Mouse (Mus musculus) MEL (cell line): Measurements from ENCODE around the gene Ly6g5b. TPM values are rescaled to one million over a fixed set of nuclear protein-coding genes. Genes with fewer than 3 reads are reported as not detected.

Experiments used
- DNase-seq: peaks from one replicate; pipeline ENCODE4 v3.0.0; 2011; ENCODE audit warnings: low read depth, low spot score
- H3K27ac ChIP-seq: 2 replicates; pipeline ENCODE4 v1.5.1; 2012; ENCODE audit warnings: low read depth, mild to moderate bottlenecking, control low read depth, low read length, moderate library complexity; ENCODE audit not compliant: control insufficient read depth
- H3K27me3 ChIP-seq, 2 experiments: fragments of 150-350 bp in 1 of 2; sonication (generic) in 1 of 2; 2 replicates each; pipeline ENCODE4 v1.6.1; 2012; ENCODE audit warnings: low read length in 2 of 2, mild to moderate bottlenecking in 2 of 2, improper control_type of control experiment in 1 of 2, moderate library complexity in 1 of 2; ENCODE audit not compliant: insufficient read depth in 2 of 2, control insufficient read depth in 1 of 2
- H3K36me3 ChIP-seq, 2 experiments: 2 replicates each; pipeline ENCODE4 v1.6.1; 2012 to 2014; ENCODE audit warnings: low read length in 2 of 2, improper control_type of control experiment in 1 of 2, inconsistent platforms in 1 of 2, mild to moderate bottlenecking in 1 of 2; ENCODE audit not compliant: insufficient read depth in 2 of 2, control insufficient read depth in 1 of 2
- H3K4me1 ChIP-seq, 2 experiments: fragments of 150-350 bp in 1 of 2; sonication (generic) in 1 of 2; 2 replicates each; pipeline ENCODE4 v1.6.1; 2012; ENCODE audit warnings: low read length in 2 of 2, improper control_type of control experiment in 1 of 2, mild to moderate bottlenecking in 1 of 2; ENCODE audit not compliant: insufficient read depth in 2 of 2, control insufficient read depth in 1 of 2
- H3K4me3 ChIP-seq, 2 experiments: fragments of 150-350 bp in 1 of 2; sonication (generic) in 1 of 2; 2 replicates each; pipeline ENCODE4 v1.5.1; 2012; ENCODE audit warnings: low read depth in 2 of 2, low read length in 2 of 2, mild to moderate bottlenecking in 2 of 2, moderate library complexity in 2 of 2, control low read depth in 1 of 2, improper control_type of control experiment in 1 of 2; ENCODE audit not compliant: control insufficient read depth in 1 of 2, insufficient read depth in 1 of 2
- H3K79me2 ChIP-seq: 2 replicates; pipeline ENCODE4 v1.6.1; 2012; ENCODE audit warnings: mild to moderate bottlenecking, low read length, moderate library complexity; ENCODE audit not compliant: control insufficient read depth, poor library complexity, insufficient read depth
- H3K9ac ChIP-seq: 2 replicates; pipeline ENCODE4 v1.6.1; 2012; ENCODE audit warnings: low read depth, mild to moderate bottlenecking, control low read depth, low read length, moderate library complexity; ENCODE audit not compliant: control insufficient read depth, poor library complexity, severe bottlenecking
- H3K9me3 ChIP-seq: fragments of 150-350 bp; sonication (generic); replicated peaks from 2 replicates; pipeline ENCODE4 v1.6.1; 2012; ENCODE audit warnings: mild to moderate bottlenecking, low read length, improper control_type of control experiment, moderate library complexity; ENCODE audit not compliant: insufficient read depth
- BHLHE40 ChIP-seq: IDR thresholded peaks from 2 replicates; pipeline ENCODE4 v1.6.1; 2012; ENCODE audit warnings: low read depth, mild to moderate bottlenecking, inconsistent platforms, low read length, improper control_type of control experiment, borderline replicate concordance
- CHD2 ChIP-seq: IDR thresholded peaks from 2 replicates; pipeline ENCODE4 v1.6.1; 2011; ENCODE audit warnings: low read length, improper control_type of control experiment
- EP300 ChIP-seq, 2 experiments: IDR thresholded peaks; 2 replicates each; pipeline ENCODE4 v1.6.1; 2011; ENCODE audit warnings: improper control_type of control experiment in 2 of 2, low read length in 2 of 2, low read depth in 1 of 2, mild to moderate bottlenecking in 1 of 2
- GABPA ChIP-seq: IDR thresholded peaks from 2 replicates; pipeline ENCODE4 v1.6.1; 2012; ENCODE audit warnings: low read depth, mild to moderate bottlenecking, inconsistent platforms, low read length, improper control_type of control experiment, moderate library complexity
- HCFC1 ChIP-seq: IDR thresholded peaks from 2 replicates; pipeline ENCODE4 v1.6.1; 2012; ENCODE audit warnings: low read depth, mild to moderate bottlenecking, inconsistent platforms, low read length, improper control_type of control experiment, moderate library complexity
- MAFK ChIP-seq: IDR thresholded peaks from 2 replicates; pipeline ENCODE4 v1.6.1; 2011; ENCODE audit warnings: low read depth, mild to moderate bottlenecking, low read length, improper control_type of control experiment, borderline replicate concordance
- MEF2A ChIP-seq: IDR thresholded peaks from 2 replicates; pipeline ENCODE4 v1.6.1; 2014; ENCODE audit warnings: low read depth, mild to moderate bottlenecking, inconsistent platforms, low read length, improper control_type of control experiment; ENCODE audit not compliant: poor library complexity, insufficient replicate concordance, severe bottlenecking; ENCODE audit errors: extremely low read depth
- MXI1 ChIP-seq: IDR thresholded peaks from 2 replicates; pipeline ENCODE4 v1.6.1; 2011; ENCODE audit warnings: mild to moderate bottlenecking, low read depth, low read length, improper control_type of control experiment
- MYB ChIP-seq: IDR thresholded peaks from 2 replicates; pipeline ENCODE4 v1.6.1; 2011; ENCODE audit warnings: mild to moderate bottlenecking, low read depth, low read length, improper control_type of control experiment
- POLR2A ChIP-seq, 2 experiments: IDR thresholded peaks; 2 replicates each; pipeline ENCODE4 v1.6.1; 2011 to 2012; ENCODE audit warnings: low read length in 2 of 2, mild to moderate bottlenecking in 2 of 2, control low read depth in 1 of 2, improper control_type of control experiment in 1 of 2, low read depth in 1 of 2, moderate library complexity in 1 of 2; ENCODE audit not compliant: control insufficient read depth in 1 of 2, insufficient read depth in 1 of 2, poor library complexity in 1 of 2
- RAD21 ChIP-seq: IDR thresholded peaks from 2 replicates; pipeline ENCODE4 v1.6.1; 2011; ENCODE audit warnings: mild to moderate bottlenecking, low read depth, low read length, improper control_type of control experiment
- RCOR1 ChIP-seq: IDR thresholded peaks from 2 replicates; pipeline ENCODE4 v1.6.1; 2012; ENCODE audit warnings: low read depth, mild to moderate bottlenecking, inconsistent platforms, low read length, improper control_type of control experiment
- SIN3A ChIP-seq: IDR thresholded peaks from 2 replicates; pipeline ENCODE4 v1.6.1; 2012; ENCODE audit warnings: low read length, improper control_type of control experiment, inconsistent platforms
- SMC3 ChIP-seq: IDR thresholded peaks from 2 replicates; pipeline ENCODE4 v1.6.1; 2011; ENCODE audit warnings: low read depth, low read length, improper control_type of control experiment
- UBTF ChIP-seq: IDR thresholded peaks from 2 replicates; pipeline ENCODE4 v1.6.1; 2012; ENCODE audit warnings: low read depth, mild to moderate bottlenecking, inconsistent platforms, low read length, improper control_type of control experiment, moderate library complexity, borderline replicate concordance; ENCODE audit not compliant: insufficient read depth
- USF2 ChIP-seq, 2 experiments: IDR thresholded peaks; 2 replicates each; pipeline ENCODE4 v1.6.1; 2011 to 2012; ENCODE audit warnings: improper control_type of control experiment in 2 of 2, low read length in 2 of 2, borderline replicate concordance in 1 of 2, inconsistent platforms in 1 of 2, low read depth in 1 of 2, mild to moderate bottlenecking in 1 of 2; ENCODE audit not compliant: insufficient read depth in 1 of 2
- ZC3H11A ChIP-seq: IDR thresholded peaks from 2 replicates; pipeline ENCODE4 v1.6.1; 2012; ENCODE audit warnings: low read depth, mild to moderate bottlenecking, inconsistent platforms, low read length, improper control_type of control experiment
- ZMIZ1 ChIP-seq: IDR thresholded peaks from 2 replicates; pipeline ENCODE4 v1.6.1; 2012; ENCODE audit warnings: low read depth, mild to moderate bottlenecking, inconsistent platforms, low read length, improper control_type of control experiment, moderate library complexity
- polyA plus RNA-seq, 2 experiments: library from polyadenylated mRNA; stranded (reverse) in 1 of 2; unstranded in 1 of 2; fragments of >175 nt in 1 of 2; fragments of >200 nt in 1 of 2; gene quantifications; 2 replicates each; pipeline versions ENCODE4 v1.2.1 to v1.2.4; 2012; ENCODE audit warnings: low replicate concordance in 2 of 2, low read depth in 1 of 2; ENCODE audit not compliant: insufficient read length in 2 of 2, insufficient read depth in 1 of 2, missing spikeins in 1 of 2
- total RNA-seq: library from RNA; depleted of rRNA; stranded (reverse); fragments of 300-350 nt; gene quantifications from 2 replicates; pipeline ENCODE4 v1.2.3, GENCODE M21; 2012

The Ly6g5b gene
- total and polyA plus RNA-seq, 3 experiments: 0.65 to 1.4 TPM; not detected in 1

DNA sequence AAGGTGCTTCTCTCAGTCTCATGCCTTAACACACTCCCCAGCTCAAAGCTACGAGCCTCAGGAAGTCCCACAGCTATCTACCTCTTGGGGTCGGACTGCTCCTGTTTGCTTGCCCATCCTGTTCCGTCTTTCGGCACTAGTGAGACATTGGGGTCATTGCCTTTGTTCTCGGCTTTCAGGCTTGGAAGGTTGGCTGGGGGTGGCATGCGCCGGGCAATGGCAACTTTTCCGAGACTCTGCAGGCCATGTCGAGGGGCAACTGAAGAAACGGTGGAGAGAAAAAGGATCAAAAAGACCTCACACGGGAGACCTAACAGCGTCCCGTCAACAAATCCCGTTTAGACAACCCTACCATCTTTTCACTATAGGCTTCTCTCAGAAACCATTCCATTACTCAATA, 46.9 kb upstream of the Ly6g5b start:
- Histone ChIP-seq H3K4me1 (peaks cover 3 to 13% of the 10 kb centered on the region in 2 experiments; a peak in 3 of 4 replicates), H3K79me2 (peaks cover 66% of the 10 kb centered on the region), H3K9me3 (no peaks in the 10 kb centered on the region), H3K4me3 (no peak overlapping the region), H3K27me3 (no peaks in the 10 kb centered on the region), H3K27ac (no peak overlapping the region), H3K9ac (no peak overlapping the region), H3K36me3 (peaks cover 21 to 38% of the 10 kb centered on the region in 2 experiments)
- TF ChIP-seq UBTF: no peak
- no peak for TF ChIP-seq ZMIZ1
- TF ChIP-seq CHD2: no peak
- TF ChIP-seq EP300 (IDR thresholded peaks at IDR 0.05; ENCODE audit: low read depth in 1 of 2, low read length in 2 of 2): no peak
- DNase-seq: no peak

DNA sequence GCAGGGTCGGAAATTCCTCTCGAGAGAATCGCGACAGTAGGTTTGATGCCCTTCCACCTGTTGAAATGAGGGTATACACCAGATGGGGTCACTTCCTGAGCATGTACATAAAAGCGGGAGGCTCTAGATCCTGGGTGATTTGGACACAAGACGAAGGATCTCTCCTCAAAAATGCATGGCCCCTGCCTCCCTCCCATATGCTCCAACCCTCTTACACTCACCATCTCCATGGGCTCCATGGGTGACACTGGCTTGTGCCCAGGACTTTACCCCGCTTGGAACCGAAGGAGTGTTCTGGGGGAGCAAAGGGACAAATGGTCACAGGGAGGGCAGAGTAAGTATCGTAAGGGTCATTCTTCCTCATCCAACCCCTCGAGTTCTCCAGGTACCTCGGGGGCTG, 46.2 kb upstream of the Ly6g5b start:
- Histone ChIP-seq H3K4me1 (peaks cover 3 to 13% of the 10 kb centered on the region in 2 experiments; a peak in 3 of 4 replicates), H3K36me3 (peaks cover 21 to 39% of the 10 kb centered on the region in 2 experiments), H3K9me3 (no peaks in the 10 kb centered on the region), H3K27ac (no peak overlapping the region), H3K4me3 (no peak overlapping the region), H3K9ac (no peak overlapping the region), H3K79me2 (peaks cover 67% of the 10 kb centered on the region), H3K27me3 (no peaks in the 10 kb centered on the region)
- DNase-seq: no peak
- no peak for TF ChIP-seq UBTF
- TF ChIP-seq MEF2A: no peak
- TF ChIP-seq ZMIZ1: no peak
- TF ChIP-seq GABPA: no peak
- no peak for TF ChIP-seq ZC3H11A
- TF ChIP-seq MAFK: no peak
- TF ChIP-seq RCOR1: no peak
- TF ChIP-seq SIN3A: no peak
- TF ChIP-seq BHLHE40: no peak
- no peak for TF ChIP-seq POLR2A (IDR thresholded peaks at IDR 0.05; ENCODE audit: control insufficient read depth in 1 of 2, insufficient read depth in 1 of 2, low read depth in 1 of 2, low read length in 2 of 2, poor library complexity in 1 of 2)
- no peak for TF ChIP-seq EP300 (IDR thresholded peaks at IDR 0.05; ENCODE audit: low read depth in 1 of 2, low read length in 2 of 2)
- no peak for TF ChIP-seq MXI1
- no peak for TF ChIP-seq SMC3
- no peak for TF ChIP-seq RAD21

DNA sequence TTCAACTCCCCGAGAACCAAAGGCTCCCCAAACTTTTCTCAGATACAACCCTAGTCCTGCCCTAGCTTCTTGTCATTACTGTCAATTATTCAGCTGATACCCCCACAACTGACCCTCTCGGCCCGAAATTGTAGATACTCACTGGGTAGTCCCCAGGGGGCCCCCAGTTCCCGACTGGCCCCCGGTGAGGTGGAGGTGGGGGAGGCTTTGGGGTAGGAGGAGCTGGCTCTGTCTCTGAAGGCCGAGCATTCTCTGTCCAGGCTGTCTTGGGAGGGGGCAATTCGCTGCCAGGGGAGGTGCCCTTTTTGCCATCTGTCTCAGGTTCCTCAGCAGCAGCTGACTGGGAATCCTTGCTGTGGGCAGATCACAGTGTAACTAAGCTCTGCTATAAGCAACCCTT, 44.4 kb upstream of the Ly6g5b start:
- Histone ChIP-seq H3K4me3 (no peak overlapping the region), H3K9me3 (no peaks in the 10 kb centered on the region), H3K79me2 (peaks cover 73% of the 10 kb centered on the region), H3K36me3 (peaks cover 15 to 41% of the 10 kb centered on the region in 2 experiments), H3K27ac (no peak overlapping the region)
- no peak for DNase-seq
- TF ChIP-seq MYB (no peak), SIN3A (no peak), USF2 (IDR thresholded peaks at IDR 0.05; ENCODE audit: borderline replicate concordance in 1 of 2, insufficient read depth in 1 of 2, low read depth in 1 of 2, low read length in 2 of 2) (no peak), HCFC1 (no peak)
- TF ChIP-seq, all 39 proteins: peak for 0
- Histone ChIP-seq H3K9ac (no peak overlapping the region), H3K4me1 (peaks cover 0 to 7% of the 10 kb centered on the region in 2 experiments; a peak in 1 of 4 replicates), H3K27me3 (no peaks in the 10 kb centered on the region)
